Mouse (Mus musculus) midbrain, embryonic 12.5 days (tissue): ENCODE measurements around the gene Thumpd3. TPM values are rescaled to one million over a fixed set of nuclear protein-coding genes. Genes with fewer than 3 reads are reported as not detected.

Experiments
- ATAC-seq: fragments of 200-750 bp; cut with Nextera tagmentation; 2 replicates; pipeline ENCODE4 v1.8.0; 2017; ENCODE audit warnings: low read depth, moderate TSS enrichment, moderate library complexity; ENCODE audit not compliant: low FRiP score
- H3K27ac ChIP-seq: fragments of 300-500 bp; sonication (generic); replicated peaks from 2 replicates; pipeline ENCODE4 v1.5.1; 2016; ENCODE audit warnings: mild to moderate bottlenecking
- H3K27me3 ChIP-seq: fragments of 300-500 bp; sonication (generic); 2 replicates; pipeline ENCODE4 v1.6.1; 2016; ENCODE audit warnings: mild to moderate bottlenecking
- H3K36me3 ChIP-seq: fragments of 300-500 bp; sonication (generic); 2 replicates; pipeline ENCODE4 v1.6.1; 2016
- H3K4me1 ChIP-seq: fragments of 300-500 bp; sonication (generic); 2 replicates; pipeline ENCODE4 v1.6.1; 2016
- H3K4me2 ChIP-seq: fragments of 300-500 bp; sonication (generic); replicated peaks from 2 replicates; pipeline ENCODE4 v1.6.1; 2016; ENCODE audit warnings: mild to moderate bottlenecking, moderate library complexity
- H3K4me3 ChIP-seq: fragments of 300-500 bp; sonication (generic); 2 replicates; pipeline ENCODE4 v1.5.1; 2016; ENCODE audit warnings: mild to moderate bottlenecking
- H3K9ac ChIP-seq: fragments of 300-500 bp; sonication (generic); replicated peaks from 2 replicates; pipeline ENCODE4 v1.6.1; 2016; ENCODE audit warnings: mild to moderate bottlenecking, moderate library complexity
- H3K9me3 ChIP-seq: fragments of 300-500 bp; sonication (generic); 2 replicates; pipeline ENCODE4 v1.6.1; 2016; ENCODE audit warnings: mild to moderate bottlenecking
- WGBS: fragments of 180-500 bp; shearing (Covaris S2); methylation state at CpG from one replicate; pipeline ENCODE4 v1.1.7; 2016; 5-methylcytosine and 5-hydroxymethylcytosine counted together
- polyA plus RNA-seq: library from polyadenylated mRNA; unstranded; fragments of >200 nt; fragmentation: Nextera tagmentation; extraction: Ambion mirVana; gene quantifications from 2 replicates; pipeline ENCODE4 v1.2.1, GENCODE M21; 2016

Gene Thumpd3
- polyA plus RNA-seq: 63.9 and 65.2 TPM in 2 replicates

DNA sequence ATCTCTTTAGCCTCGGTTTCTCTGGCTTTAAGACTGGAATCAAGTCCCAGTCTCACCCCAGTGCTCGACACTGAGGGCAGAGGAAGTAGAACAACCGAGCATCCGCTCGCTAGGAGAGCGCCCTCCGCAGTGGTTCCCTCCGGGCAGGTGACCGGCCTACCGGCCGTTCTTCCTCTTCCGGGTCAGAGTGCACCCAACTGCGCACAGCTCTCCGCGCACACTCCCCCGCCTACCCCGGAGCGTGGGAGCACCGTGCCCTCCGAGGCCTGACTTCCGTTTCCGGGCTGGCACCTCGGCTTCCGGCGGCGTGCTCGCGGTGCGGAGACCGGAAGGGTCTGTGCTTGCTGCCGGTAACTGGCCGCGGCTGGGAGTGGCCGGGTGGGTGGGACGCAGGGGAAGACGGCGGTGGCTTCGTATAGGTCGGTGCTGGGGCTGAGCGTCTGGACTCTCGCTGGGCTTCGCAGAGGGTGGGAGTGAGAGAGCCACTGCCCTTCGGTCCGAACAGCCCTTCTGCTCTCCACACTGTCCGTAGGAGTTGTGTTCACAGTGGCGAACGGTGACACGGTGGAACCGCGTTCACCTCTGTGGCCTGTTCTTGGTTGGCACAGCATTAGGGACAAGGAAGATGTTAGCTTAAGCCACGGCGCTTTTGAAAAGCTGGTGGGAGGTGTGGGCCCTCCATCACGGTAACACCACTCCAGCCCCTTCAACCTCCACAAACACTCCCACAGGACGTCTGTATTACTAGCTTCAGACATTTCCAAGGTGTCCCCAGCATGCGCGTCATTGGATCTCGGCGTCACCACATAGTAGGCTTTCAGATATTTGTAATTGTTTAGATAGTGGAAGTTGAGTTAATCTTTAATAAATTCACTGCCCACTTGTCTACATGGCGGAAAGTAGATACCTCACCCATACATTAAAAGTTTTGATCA, at the start of gene Thumpd3:
Gene Thumpd3 (plus strand): TSS at position 185 of the 935 bp plus-strand sequence.
- Histone ChIP-seq H3K27me3 (no peaks in the 10 kb centered on the region), H3K9me3 (no peaks in the 10 kb centered on the region), H3K4me1 (peaks cover 21% of the 10 kb centered on the region), H3K4me2 (peak within 1 kb of the TSS; percentile 93), H3K27ac (peak within 1 kb of the TSS; percentile 88), H3K9ac (peak within 1 kb of the TSS; percentile 82), H3K4me3 (peak within 1 kb of the TSS; percentile 89), H3K36me3 (peaks cover 23% of the 10 kb centered on the region)
- peak; percentile 100 for ATAC-seq
- WGBS: under 1% methylated on average over 59 of the region's 59 CpGs

DNA sequence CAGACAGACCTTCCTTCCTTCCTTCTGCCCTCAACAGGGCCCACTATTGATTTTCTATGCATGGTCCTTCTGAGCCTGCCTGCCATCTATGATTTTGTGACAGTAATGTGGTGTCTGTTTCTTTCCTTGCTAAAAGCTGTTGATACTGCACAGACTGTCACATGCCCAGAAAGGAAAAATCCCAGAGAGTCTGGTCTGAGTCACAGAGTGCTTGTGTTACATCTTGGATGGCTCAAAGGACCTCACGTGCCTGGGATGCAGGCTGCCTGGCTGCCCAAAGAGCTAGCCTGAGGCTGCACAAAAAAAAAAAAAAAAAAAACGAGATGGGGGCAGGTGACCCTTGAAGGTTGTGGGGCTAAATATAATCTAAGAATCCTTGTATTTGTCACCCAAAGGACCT, 46.8 kb upstream of the Thumpd3 start:
- Histone ChIP-seq H3K9ac (no peak overlapping the region), H3K27ac (no peak overlapping the region), H3K27me3 (no peaks in the 10 kb centered on the region; the same call in 1 of the 2 replicates), H3K4me3 (no peak overlapping the region), H3K4me2 (no peak overlapping the region), H3K9me3 (no peaks in the 10 kb centered on the region), H3K36me3 (no peaks in the 10 kb centered on the region), H3K4me1 (peaks cover 6% of the 10 kb centered on the region)
- 66% methylated on average over 2 of the region's 2 CpGs for WGBS
- no peak for ATAC-seq

DNA sequence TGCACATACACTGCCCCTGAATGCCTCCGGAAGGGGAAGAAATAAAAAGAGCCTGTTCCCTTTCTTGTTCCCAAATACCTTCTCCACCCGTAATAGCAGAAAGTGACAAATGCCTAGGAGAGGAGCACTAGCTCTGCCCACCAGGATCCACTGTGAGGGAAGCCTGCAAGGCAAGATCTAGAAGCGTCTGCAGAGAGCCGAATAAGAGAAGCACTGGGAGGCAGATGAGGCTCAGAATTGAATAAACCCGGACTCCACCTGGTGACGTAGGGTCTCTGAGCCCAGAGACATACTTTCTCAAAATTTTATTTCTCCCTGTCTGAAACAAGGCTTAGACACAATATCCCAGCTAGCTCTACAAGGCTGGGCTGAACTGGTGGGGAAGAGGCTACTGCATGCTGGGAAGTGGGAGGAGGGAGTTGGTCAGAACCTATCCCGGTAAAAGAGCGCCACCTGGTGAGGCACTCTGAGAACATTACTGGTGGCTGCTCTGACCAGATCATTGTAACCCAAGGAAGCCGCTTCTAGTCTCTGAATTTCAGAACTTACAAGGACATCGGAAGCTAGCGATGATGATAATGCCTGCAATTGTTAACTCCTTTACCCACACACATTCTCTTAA, 45.2 kb upstream of the Thumpd3 start:
- Histone ChIP-seq H3K4me3 (no peak overlapping the region), H3K4me1 (peaks cover 6% of the 10 kb centered on the region), H3K27me3 (no peaks in the 10 kb centered on the region; the same call in 1 of the 2 replicates), H3K9ac (no peak overlapping the region), H3K4me2 (no peak overlapping the region), H3K36me3 (no peaks in the 10 kb centered on the region), H3K27ac (no peak overlapping the region), H3K9me3 (no peaks in the 10 kb centered on the region)
- ATAC-seq: peak; percentile 89
- WGBS: 36% methylated on average over 11 of the region's 11 CpGs

DNA sequence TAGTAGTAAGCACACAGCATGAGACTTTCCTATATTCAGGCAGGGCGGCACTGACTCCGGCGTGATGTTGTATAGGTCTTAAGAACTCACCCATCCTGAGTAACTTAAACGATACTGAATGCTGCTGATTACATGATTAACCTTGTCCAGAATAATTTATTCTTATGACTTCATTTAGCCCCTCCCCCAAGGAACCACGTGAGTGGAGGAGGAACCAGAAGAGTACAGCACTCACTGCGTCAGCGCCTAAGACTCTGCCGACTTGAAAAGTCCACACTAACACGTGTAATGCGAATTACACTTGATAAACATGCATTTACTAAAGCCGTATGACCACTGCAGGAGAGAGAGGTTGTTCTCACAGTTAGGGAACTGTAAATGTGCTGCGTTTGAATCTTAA, 44.3 kb upstream of the Thumpd3 start:
- H3K9ac ChIP-seq: no peak overlapping the region
- 80% methylated on average over 12 of the region's 12 CpGs for WGBS
- peaks cover 6% of the 10 kb centered on the region for H3K4me1 ChIP-seq
- no peaks in the 10 kb centered on the region for H3K36me3 ChIP-seq
- no peaks in the 10 kb centered on the region; the same call in 1 of the 2 replicates for H3K27me3 ChIP-seq
- no peak for ATAC-seq
- no peak overlapping the region for H3K27ac ChIP-seq
- H3K9me3 ChIP-seq: no peaks in the 10 kb centered on the region
- H3K4me3 ChIP-seq: no peak overlapping the region
- H3K4me2 ChIP-seq: no peak overlapping the region

DNA sequence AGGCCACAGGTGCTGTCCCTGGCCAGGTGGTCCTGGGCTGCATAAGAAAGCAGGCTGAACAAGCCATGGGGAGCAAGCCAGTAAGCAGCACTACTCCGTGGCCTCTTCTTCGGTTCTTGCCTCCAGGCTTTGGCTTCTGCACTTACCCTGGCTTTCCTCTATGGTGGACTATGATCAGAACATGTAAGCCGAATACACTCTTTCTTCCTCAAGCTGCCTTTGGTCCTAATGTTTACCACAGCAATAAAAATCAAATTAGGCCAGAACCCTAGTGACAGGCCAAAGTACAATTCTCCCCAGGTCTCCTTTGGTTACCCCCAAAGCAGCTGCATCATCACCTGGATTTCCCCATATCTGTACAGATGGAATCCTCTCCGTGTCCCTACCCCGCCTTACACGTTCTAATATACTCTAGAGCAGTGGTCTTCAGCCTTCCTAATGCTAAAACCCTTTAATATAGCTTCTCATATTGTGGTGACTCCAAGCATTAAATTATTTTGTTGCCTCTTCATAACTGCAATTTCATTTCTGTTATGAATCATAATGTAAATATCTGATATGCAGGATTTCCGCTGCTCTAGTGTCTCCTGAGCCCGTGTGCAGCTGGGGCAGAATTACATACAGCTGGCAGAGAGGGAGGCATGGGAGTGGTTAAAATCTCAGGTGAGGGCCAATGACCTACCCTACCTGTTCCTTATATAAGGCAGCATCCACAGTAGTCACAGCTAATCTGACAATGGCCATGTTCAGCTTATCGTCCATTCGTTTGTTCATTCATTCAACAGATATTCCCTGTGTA, 42.5 kb upstream of the Thumpd3 start:
- H3K4me2 ChIP-seq: no peak overlapping the region
- no peak overlapping the region for H3K9ac ChIP-seq
- H3K9me3 ChIP-seq: peaks cover 6% of the 10 kb centered on the region; the same call in 1 of the 2 replicates
- no peak overlapping the region for H3K27ac ChIP-seq
- peaks cover 6% of the 10 kb centered on the region for H3K4me1 ChIP-seq
- no peak for ATAC-seq
- no peak overlapping the region for H3K4me3 ChIP-seq
- H3K27me3 ChIP-seq: no peaks in the 10 kb centered on the region; the same call in 1 of the 2 replicates
- whole genome bisulfite sequencing: 92% methylated on average over 10 of the region's 10 CpGs
- no peaks in the 10 kb centered on the region for H3K36me3 ChIP-seq

DNA sequence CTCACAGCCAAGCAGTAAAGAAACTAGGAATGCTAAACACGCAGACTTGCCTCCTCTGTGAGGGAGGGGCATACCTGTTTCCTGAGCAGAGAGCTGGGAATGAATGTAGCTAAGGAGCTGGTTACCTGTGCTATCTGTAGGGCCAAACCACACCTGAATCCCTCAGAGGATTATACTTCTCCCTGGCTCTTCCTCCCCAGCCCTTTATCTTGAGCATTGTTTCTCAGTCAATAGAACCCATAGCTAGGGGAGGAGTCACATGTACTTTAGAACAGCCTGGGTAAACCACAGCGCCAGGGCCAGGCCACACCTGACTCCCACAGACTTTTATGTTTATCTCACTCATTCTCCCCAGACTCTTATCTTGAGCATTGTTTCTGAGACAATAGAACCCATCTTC, 39.2 kb upstream of the Thumpd3 start:
- no peak for ATAC-seq
- WGBS: 68% methylated on average over 2 of the region's 2 CpGs
- Histone ChIP-seq H3K9me3 (peaks cover 6% of the 10 kb centered on the region; the same call in 1 of the 2 replicates), H3K9ac (no peak overlapping the region), H3K27me3 (no peaks in the 10 kb centered on the region), H3K4me1 (peaks cover 7% of the 10 kb centered on the region), H3K4me3 (no peak overlapping the region), H3K4me2 (no peak overlapping the region), H3K36me3 (no peaks in the 10 kb centered on the region), H3K27ac (no peak overlapping the region)

DNA sequence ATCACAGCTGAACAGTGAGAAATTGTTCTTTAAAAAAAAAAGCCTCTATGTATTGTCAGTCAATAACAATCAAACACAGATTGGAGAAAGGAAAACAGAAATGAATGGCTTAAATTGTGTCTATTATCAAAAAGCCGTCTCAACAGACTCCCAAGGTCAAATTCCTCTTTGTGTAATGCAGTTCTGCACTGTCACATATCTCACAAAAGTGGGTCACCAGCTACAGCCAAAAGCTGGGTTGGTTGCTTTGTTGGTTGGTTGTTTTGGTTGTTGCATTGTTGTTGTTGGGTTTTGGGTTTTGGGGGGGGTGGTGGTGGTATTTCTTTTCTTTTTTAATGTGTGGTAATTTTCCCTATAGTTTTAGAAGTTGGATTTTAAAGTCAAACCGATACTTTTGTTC, 34.1 kb upstream of the Thumpd3 start:
- ATAC-seq: no peak
- H3K9ac ChIP-seq: no peak overlapping the region
- 29% methylated on average over 2 of the region's 2 CpGs for WGBS
- H3K4me2 ChIP-seq: no peak overlapping the region
- H3K36me3 ChIP-seq: no peaks in the 10 kb centered on the region
- peak overlapping the region; percentile 89 for H3K27ac ChIP-seq
- peaks cover 6% of the 10 kb centered on the region; the same call in 1 of the 2 replicates for H3K9me3 ChIP-seq
- H3K27me3 ChIP-seq: no peaks in the 10 kb centered on the region
- peaks cover 37% of the 10 kb centered on the region for H3K4me1 ChIP-seq
- no peak overlapping the region for H3K4me3 ChIP-seq

DNA sequence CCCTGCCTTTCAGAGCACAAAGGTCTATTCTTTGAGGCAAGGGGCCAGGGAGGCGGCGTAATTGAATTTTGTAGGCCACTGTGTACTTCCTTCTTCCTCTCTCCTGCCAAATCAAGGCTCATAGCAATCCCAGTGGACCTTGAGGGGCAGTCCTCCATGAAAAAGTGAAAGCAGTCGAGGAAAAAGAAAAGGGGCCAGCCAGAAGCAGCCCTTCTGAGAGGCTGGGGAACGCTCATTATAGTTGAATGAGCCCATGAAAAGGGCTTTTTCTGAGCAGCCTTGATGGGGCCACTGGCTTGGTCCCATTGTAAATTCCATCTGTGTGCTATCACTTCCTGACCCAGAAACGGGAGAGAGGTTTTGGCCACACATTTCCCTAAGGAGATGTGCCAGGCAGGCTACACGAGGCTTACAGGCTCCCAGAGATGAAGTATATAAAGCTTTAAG, 33.5 kb upstream of the Thumpd3 start:
- peak; percentile 88 for ATAC-seq
- Histone ChIP-seq H3K4me1 (peaks cover 42% of the 10 kb centered on the region), H3K9me3 (peaks cover 5% of the 10 kb centered on the region; the same call in 1 of the 2 replicates), H3K36me3 (no peaks in the 10 kb centered on the region), H3K27me3 (no peaks in the 10 kb centered on the region), H3K4me3 (no peak overlapping the region), H3K9ac (no peak overlapping the region), H3K4me2 (no peak overlapping the region), H3K27ac (peak overlapping the region; percentile 89)
- 6% methylated on average over 6 of the region's 6 CpGs for WGBS

DNA sequence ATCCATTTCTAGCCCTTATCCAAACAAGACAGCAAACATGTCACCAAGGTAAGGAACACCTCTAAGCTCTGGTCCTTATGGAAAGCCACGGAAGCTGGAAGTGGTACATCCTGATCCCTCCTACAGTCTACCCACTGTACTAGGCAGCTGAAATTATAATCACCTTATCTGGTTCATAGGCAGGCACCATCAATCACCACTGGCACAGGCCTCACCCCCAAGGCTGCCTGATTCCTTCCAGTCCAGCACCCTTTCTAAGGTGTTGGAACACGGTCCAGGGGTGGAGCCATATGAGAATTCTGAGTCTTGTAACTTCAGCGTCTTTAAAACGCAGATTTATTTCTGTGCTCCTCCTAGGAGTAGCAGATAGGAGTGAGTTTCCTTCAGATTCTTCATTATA, 32.5 kb upstream of the Thumpd3 start:
- Histone ChIP-seq H3K4me3 (no peak overlapping the region), H3K27ac (peak overlapping the region; percentile 89), H3K27me3 (no peaks in the 10 kb centered on the region), H3K9me3 (no peaks in the 10 kb centered on the region), H3K4me1 (peaks cover 51% of the 10 kb centered on the region), H3K36me3 (no peaks in the 10 kb centered on the region), H3K9ac (no peak overlapping the region), H3K4me2 (no peak overlapping the region)
- no peak for ATAC-seq
- WGBS: 84% methylated on average over 4 of the region's 4 CpGs

DNA sequence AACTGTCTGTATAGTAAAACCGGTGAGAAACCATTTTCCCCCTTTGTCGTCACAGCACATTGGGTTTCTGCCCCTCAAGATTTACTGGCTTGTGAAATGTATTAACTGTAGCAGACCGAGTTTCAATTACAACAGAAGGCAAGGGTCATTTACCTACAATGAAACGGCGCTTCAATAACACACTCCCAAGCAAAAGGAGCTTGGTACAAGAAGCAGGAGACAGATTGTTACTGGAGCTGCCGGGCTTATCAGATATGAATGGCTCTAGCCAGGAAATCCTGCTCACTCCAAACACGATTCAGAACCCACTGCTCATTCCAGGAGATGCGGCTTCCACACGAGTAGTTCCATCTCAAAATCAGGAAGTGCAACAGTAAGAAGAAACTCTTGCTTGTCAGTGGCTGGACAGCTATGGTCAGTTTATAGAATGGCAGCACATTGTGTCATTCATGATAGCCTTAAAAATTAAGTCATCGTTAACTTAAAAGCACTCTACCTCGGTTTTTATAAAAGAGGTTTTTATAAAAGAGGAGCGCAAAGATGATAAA, 28.5 kb upstream of the Thumpd3 start:
- no peaks in the 10 kb centered on the region for H3K36me3 ChIP-seq

DNA sequence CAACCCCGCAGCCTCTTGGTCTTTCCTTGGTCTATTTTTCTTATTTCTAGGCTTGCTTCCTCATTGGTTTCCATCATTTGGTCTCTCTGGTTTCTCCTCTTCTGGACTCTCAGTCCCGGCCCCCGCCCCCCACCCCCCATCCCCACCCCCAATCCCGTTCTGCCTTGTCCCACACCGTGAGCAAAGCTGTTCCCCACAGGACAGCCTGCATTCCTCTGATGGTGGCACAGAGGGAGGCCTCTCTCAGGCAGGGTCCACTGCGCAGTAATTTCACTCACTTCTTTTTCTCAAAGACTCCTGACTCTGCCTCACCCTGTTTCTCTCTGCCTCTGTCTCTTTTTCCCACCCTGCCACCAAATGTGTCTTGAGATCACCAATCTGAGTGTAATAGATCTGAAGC, 27.9 kb upstream of the Thumpd3 start:
- no peak overlapping the region for H3K27ac ChIP-seq
- H3K4me1 ChIP-seq: peaks cover 32% of the 10 kb centered on the region
- no peaks in the 10 kb centered on the region for H3K9me3 ChIP-seq
- H3K9ac ChIP-seq: no peak overlapping the region
- no peak overlapping the region for H3K4me3 ChIP-seq
- ATAC-seq: no peak
- H3K4me2 ChIP-seq: no peak overlapping the region
- H3K36me3 ChIP-seq: no peaks in the 10 kb centered on the region
- 26% methylated on average over 6 of the region's 6 CpGs for WGBS
- H3K27me3 ChIP-seq: no peaks in the 10 kb centered on the region

More for the DNA sequence above, 28.5 kb upstream of the Thumpd3 start:
- Histone ChIP-seq H3K27ac (no peak overlapping the region; the same call in 1 of the 2 replicates), H3K4me3 (no peak overlapping the region), H3K9me3 (no peaks in the 10 kb centered on the region), H3K4me2 (no peak overlapping the region), H3K27me3 (no peaks in the 10 kb centered on the region), H3K9ac (no peak overlapping the region), H3K4me1 (peaks cover 38% of the 10 kb centered on the region)
- WGBS: 58% methylated on average over 12 of the region's 12 CpGs
- ATAC-seq: no peak
